Mouse (Mus musculus): ENCODE results near the gene Ap4b1.
"Not testable (repeated sequence)": the region's sequence is repeated elsewhere in the genome, so short reads cannot be mapped to it uniquely, and the experiment has no call there.

Ap4b1 gene

DNA sequence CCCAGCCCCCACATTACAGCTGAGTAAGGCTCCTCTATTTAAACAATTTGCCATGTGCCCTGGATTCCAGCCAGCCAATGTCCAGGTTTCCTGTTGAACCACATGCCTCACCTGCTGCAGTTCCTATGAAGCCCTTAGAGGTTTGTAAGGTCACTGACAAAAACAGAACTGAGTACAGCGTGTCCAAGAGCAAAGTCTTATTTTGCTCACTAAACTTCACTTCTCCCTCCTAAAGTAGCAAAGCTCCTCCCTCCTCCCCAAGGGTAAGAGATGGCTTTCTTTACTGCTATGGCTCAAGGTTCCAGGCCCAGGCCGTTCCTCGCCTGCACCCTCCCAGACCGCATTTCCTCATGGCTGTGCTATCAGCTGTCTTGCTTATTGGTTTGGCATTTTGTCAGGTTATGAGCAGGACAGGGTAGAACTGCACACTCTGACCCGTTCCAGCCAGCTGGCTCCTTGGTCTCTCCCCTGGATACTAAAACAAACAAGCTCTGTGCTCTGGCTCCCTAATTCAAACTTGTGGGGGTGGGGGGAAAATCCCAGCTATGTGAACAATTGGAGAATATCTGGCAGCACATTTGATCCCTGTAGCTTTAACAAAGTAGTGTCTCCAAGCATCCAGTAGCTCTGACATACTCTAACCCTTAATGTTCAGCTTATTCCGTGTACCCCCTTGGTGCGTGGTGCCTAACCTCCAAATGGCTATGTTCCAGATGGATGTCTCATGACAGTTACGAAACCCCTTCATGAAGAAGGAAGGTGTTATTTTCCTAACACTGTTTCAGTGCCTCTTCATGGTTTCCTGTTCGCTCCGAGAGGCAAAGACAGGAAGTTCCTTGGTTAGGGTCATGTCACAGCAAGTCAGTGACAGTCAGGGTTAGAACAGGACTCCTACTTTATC is 7.4 kb upstream of the Ap4b1 start:
- DNase-seq = peak; percentile 86

DNA sequence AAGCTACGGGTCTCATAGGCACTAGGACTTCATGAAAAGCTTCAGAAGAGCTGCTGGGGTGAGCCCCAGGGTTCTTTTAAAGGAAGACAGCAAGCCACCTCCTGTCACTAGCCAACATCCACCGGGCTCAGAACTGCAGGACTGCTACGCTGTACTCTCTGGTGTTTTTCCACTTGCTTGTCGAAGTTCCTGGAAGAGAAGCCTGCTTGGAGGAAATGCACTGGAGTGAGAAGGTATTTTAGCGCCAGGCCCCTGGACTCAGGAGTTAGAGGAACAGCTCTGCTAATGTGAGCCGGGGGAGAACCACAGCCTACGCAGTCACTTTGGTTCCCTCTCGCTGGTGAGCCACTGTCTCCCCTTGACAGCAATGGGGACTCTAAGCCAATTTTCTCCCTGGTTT is 6.5 kb upstream of the Ap4b1 start:
- DNase-seq = no peak

DNA sequence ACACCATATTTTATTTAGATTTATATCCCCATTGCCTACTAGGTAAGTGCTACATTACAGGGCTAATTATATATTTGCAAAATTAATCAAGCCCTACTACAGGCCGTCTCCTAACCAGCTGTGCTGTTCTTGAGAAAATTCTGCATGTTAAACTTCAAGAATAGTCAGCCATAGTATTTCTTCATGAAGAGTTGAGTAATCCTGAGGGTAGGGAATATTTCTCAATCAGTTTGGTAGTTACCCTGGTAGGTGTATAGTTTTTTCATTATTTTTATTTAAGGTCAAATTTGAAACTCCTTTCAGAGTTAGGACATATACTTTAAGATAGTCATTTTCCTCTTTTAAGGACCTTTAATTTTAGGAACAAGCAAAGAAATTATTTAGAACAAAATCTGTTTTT is 3.6 kb upstream of the Ap4b1 start:
- DNase-seq = no peak

DNA sequence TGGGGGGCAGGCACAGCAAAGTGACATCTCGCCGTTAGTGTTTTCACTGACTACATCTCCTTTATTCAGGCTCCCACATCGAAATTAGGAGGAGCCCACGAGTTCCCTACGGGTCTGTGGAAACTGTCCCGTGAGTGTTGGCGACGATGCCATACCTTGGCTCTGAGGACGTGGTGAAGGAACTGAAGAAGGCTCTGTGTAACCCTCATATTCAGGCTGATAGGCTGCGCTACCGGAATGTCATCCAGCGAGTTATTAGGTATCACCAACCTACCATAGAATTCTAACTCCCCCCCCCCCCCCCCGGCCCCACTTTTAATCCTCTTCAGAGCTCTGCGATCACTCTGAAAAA is 455 bp downstream of the Ap4b1 start:
- no peak for DNase-seq

DNA sequence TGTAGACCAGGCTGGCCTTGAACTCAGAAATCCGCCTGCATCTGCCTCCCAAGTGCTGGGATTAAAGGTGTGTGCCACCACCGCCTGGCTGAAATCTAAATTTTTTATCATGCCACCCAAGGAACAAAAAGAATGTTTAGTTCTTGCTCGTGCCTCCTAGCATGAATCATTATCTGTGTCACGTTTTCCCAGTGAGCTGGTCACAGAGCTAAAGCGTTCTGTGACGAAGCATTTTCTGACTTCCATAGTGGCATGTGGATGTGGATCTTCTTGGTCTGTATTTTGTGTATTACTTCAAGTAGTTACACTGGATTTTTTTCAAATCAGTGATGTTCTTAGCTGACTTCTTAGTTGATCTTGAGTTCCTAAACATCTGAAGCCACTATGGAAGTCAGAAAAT is 1.6 kb downstream of the Ap4b1 start:
- DNase-seq = no peak

DNA sequence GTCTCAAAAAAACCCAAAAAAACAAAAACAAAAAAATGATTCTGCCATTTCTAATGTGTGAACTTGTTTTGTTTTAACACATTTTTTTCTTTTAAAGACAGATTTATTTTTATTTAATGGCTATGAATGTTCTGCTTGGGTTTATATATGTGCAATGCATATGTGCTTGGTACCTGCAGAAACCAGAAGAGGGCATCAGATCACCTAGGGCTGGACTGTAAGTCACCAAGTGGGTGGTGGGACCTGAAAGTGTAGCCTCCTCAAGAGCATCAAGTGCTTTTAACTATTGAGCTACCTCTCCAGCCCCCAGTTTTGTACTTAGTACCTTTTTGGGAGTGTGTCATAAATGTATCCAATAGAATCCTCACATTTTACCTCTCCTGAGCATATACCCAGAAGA is 18.2 kb downstream of the Ap4b1 start:
- DNase-seq = no peak

DNA sequence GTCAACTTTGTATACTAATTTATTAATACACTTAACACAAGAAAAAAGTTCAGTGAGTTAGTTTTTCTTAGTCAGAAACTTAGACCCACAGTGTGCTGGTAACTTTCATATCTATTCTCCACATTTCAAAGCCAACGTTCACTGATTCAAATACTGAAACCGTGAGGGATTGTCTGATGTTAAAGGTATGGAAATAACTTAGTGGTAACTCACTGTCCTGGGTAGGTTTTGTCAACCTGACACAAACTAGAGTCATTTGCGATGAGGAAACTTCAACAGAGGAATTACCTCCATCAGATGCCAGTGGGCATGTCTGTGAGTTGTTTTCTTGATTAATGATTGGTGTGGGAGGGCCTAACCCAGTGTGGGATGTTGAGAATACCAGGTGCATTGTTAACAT is 19.7 kb downstream of the Ap4b1 start:
- no peak for DNase-seq

DNA sequence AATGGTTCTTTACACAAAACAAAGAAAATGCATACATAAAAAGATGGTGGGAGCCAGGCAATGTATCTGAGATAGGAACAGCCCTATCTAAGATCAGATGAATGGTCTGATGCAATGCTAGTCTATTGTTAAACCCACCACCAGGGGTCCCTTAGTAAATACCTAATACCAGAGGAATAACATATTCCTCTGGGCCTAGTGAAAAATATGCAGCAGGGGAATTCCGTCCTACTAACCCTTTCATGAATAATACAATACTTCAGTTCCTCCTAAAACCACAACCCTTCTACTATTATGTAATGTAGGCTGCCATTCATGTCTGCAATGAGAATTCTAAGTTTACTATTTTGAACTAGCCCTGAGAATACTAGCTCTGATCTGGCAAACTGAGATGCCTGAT is 21.4 kb downstream of the Ap4b1 start:
- not testable (repeated sequence) for DNase-seq

DNA sequence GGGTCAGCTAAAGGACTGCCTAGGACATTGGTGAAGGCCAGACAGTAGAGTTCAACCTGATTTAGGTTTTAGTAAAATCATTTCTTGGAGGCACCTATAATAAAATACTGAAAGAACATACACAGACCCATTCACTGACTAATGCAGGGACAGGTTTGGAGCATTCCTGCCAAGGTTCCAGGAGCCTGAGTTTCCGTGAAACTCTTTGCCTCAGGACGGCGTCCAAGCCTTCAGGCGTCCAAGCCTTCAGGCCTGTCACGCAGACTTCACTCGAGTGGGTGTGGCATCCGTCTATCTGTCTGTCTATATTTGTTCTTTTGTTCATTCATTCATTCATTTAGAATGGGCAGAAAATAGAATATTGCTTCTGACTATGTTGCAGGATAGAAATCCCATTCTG is 21.8 kb downstream of the Ap4b1 start:
- no peak for DNase-seq

DNA sequence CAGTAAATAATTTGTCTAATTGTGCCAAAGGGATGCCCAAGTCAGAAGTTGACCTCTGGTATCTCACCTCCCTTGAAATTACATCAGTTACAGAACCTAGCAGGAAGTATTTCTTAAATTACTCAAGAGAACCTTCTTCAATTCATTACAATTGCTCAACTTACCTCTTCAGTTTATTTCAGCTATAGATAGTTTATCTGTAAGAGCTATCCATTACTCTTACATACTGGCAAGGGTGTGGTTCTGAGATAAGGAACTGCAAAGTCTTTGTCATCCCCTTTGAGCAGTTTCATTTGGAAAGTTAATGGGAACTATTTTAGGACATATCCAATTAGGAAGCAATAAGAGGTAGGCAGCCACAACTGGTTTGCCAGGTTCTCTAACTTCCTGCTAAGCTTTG is 23.1 kb downstream of the Ap4b1 start, which contains the start of gene Bcl2l15:
Gene Bcl2l15 (plus strand): TSS at position 176 of the 400 bp plus-strand sequence.
- no peak for DNase-seq

DNA sequence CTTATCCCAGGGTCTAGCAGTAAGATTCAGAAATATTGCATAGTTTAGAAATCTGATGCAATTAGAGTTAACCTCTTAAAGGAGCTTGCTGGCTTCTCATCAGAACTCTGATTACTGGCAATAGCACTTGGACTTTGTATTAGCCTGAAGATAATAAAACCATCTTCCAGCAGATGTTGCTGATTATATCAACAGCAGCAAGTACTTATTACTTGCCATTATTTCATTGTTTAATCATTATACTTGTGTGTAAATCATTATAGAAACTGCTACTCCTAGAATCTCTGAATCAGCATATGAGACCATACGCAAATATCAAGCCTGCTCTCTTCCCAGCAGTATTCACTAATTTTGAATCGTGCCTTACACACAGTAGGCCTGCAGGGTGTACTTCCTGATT is 24.7 kb downstream of the Ap4b1 start:
- no peak for DNase-seq

DNA sequence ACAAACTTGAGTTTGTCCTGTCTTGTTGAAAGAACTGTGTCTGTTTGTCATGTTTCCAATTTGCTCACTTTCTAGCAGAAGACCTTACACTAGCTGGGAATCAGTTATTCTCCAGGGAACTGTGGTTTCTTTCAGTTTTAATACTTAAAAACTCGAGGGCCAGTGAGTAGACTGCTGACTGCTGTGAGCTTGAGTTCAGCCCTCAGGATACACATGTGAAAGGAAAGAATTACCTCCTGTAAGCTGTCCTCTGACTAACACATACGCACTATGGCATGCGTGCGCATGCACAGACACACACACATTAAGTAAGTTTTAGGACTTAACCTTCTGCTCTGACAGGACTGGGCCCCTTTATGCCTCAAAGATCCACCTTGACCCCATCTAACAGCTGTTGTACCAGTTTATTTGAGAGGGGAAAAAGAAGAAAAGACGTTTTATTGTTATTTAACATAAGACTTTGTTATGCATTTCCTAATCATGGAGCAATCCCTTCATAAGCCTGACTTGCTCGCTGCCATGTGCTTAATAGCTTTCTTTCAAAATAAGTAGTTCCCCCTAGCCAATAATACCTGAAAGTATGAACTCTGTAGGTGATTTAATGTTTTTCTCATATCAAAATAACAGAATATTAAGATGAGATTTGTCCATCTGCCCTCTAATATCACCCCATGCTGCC is 26.1 kb downstream of the Ap4b1 start:
- DNase-seq = no peak

DNA sequence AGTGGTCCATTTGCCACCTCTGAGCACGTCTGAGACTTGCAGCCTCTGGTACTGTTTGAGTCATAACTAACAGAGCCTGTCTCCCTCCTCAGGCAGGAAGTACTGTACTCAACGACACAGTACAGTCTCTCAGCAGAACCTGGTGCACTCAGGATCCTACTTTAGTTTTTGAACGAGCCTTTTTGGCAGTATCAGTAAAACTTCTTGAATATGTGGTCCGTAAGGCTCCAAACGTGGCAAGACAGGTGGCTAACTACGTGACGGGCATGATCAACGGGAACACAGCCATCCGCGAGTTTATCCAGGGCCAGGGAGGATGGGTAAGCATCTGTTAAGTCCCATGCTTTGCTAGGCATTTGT is 26.6 kb downstream of the Ap4b1 start:
- DNase-seq = peak; percentile 74

DNA sequence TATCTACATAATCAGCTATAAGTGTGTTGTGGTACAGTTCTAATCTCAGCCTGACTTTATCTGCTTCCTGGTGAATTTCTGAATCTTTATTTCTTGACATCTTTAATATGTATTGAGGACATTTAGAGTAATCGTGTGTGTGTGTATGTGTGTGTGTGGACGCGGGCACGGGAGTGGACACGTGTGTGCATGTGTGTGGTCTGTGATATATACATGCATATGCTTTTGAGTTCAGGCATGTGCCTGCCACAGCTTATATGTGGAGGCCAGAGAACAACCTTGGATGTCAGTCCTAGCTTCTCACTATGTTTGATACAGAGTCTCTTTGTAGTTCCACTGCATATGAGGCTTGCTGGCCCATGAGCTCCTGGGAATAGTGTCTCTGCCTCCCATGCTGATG is 27.1 kb downstream of the Ap4b1 start:
- no peak for DNase-seq

DNA sequence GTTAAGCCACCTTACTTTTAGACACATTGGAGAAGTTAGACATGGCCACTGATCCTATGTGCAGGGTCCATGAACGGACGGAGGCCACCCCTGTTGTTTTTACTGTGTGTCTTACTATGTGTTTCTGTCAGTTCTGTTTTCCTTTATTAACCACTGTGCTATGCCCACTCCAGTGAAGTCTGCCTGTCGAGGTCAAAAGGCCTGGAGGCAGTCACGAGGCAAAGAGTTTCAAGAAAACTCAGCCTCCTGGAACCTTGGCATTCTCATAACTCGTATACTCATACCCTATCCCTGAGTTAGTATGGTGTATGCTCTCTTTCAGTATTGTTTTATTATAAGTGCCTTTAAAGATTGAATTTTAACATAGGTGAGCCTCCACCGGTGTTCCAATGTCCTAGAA is 30.4 kb downstream of the Ap4b1 start:
- no peak for DNase-seq

DNA sequence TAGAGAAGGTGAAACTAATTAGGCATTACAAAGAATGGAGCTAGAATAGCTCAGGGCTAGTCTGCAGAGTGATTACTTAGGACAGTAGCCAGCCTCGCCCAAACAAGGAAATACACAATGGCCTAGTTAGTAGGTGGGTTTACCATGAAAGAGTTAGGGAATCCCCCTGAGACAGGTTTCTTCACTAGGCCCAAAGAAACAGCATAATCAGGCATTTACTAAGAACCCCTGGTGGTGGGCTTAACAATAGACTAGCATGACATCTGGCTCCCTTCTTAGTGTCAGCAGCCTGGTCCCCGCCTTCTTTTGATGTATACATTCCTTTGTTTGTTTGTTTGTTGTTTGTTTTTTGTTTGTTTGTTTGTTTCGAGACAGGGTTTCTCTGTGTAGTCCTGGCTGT is 30.9 kb downstream of the Ap4b1 start:
- DNase-seq = not testable (repeated sequence)

DNA sequence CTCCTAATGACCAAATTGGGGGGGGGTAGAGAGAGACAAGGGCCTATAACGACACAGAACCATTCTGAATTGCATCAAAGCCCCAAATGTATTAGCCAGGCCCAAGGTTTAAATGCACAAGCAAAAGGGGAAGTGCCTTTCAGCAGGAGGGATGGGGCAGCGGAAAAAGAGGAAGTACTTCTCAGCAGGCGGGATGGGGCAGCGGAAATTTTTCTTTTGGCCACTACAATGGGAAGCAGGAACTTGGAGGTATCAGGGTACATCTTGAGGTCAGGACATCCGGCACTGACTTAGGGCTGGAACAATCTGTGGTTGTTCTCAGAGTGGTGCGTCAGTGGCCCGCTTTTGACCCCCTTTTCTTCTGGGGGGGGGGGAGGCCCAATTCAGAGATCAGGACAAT is 31.6 kb downstream of the Ap4b1 start:
- not testable (repeated sequence) for DNase-seq

DNA sequence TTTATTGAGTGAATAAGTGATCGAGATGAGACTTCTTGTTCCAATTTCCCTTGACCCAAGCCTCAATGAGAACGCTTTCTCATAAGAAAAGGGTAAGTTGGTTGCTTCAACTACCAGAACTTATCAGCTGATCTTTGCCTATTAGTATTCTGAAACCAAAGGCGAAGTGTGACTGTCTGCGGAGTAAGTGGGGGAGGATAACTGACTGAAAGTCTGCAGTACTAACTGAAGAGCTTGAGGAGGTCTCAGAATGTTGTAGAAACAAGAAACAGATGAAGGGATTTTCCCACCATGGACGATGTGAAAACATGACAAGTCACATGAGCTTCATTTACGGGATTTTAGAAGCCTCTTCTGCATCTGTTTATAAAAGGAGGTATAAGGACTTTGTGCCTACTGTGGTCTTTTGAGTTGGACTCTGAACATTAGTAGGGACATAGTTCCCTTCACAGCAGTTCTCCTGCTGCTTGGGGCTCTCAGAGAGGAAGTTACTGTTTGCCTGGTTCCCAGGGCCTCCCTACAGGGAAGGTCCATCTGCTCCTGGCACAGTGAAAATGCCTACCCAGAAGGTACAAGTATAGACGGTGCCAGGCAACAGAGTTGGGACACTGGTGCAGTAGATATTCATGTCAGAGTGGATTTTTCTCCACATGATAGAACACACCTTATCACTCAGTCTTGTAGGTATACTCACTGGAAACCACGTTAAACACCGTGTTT is 41.5 kb downstream of the Ap4b1 start:
- peak; percentile 96 for DNase-seq

DNA sequence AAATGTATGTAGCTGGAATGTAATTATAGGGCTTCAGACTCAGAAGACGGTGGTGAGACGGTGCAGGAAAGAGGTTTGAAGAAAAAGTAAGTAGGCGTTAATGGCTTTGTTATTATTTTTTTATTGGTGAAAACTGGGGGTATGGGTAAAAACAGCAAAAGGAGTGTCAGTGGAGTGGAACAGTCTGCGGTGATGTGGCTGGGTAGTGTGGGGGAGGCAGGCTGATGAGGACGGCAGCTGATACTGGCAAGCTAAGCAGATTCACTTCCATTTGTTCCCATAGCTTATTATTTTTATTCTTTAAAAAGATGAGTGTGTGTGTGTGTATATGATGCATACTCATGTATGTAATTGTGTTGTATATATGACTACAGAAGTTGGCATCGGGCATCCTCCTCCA is 42.2 kb downstream of the Ap4b1 start:
- peak; percentile 56 for DNase-seq

DNA sequence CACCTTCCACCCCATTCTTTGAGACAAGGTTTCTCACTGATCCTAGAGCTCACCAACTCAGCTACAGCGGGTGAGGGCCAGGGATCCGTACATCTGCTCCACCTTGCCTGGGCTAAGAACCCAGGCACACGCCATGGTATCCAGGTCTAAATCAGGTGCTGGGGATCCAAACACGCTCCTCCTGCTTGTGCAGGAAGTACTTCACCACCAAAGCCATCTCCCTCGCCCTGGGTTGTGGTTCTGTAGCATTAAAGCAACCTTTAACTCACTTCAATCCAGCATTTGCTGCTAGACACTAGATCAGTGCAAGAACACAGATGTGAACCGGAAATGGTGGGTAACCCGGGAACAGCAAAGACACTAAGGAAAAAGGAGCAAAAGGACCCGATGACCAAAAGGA is 42.6 kb downstream of the Ap4b1 start:
- peak; percentile 70 for DNase-seq

DNA sequence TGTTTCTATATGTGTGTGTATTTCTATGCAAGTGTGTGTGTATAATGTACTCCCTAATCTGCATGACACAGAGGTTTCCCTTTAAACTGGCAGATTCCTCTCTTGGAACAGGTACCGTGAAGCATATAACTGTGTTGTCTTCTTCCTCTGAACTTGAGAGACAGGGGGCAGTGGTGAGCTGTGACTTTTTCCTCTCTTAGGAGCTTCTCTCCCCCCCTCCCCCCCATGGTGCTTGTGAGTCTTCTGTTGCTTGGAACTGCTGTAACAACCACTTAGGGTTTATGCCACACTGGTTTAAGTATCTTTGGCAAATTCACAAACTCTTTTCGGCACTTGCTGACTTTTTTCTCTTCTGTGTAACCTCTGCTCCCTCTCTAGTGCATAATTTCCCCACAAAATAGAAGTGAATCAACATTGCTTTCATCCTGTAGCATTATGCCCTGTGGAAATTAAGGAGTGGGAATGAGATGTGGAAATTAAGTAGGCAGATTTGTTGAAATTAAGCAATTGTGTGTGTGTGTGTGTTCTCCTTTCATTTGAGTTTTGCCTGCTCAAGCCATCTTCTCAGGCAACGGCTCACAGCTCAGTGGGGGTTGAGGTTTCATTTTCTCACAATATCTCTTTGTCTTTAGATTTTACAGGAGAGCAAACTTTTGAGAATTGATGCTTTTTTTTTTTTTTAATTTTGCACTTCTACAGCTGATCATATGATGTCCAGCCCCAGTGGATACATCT is 43.4 kb downstream of the Ap4b1 start:
- DNase-seq = peak; percentile 85

DNA sequence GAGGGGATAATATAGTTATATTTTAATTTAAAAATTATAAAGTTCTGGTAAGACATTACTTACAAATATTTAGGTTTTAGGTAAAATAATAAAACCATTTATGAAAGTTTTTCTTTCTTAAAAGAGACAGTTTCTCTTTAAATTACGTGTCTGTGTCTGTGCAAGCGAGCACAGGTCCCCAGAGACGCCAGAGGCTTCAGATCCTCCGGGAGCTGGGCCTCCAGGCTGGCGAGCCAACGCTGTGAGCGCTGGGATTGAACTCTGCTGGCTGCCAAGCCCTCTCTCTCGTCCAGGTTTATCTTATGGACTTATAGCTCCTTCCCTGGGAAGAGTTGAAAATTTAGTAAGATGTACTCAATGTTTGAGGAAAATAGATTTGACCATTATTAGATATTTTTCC is 44.5 kb downstream of the Ap4b1 start:
- peak; percentile 56 for DNase-seq
